Mouse (Mus musculus) lung, embryonic 14.5 days (tissue): ENCODE measurements around the gene Fggy. TPM values are rescaled to one million over a fixed set of nuclear protein-coding genes. Genes with fewer than 3 reads are reported as not detected.

Experiments
- ATAC-seq: fragments of 200-750 bp; cut with Nextera tagmentation; 2 replicates; pipeline ENCODE4 v1.8.0; 2017; ENCODE audit warnings: mild to moderate bottlenecking, moderate TSS enrichment, moderate library complexity; ENCODE audit not compliant: insufficient read depth
- DNase-seq: peaks from one replicate; pipeline ENCODE4 v3.0.0-alpha.2; 2015
- H3K27ac ChIP-seq: fragments of 300-500 bp; sonication (generic); 2 replicates; pipeline ENCODE4 v1.5.1; 2014; ENCODE audit warnings: low read depth, mild to moderate bottlenecking, moderate library complexity
- H3K27me3 ChIP-seq: fragments of 300-500 bp; sonication (generic); 2 replicates; pipeline ENCODE4 v1.6.1; 2014; ENCODE audit warnings: low read length, control low read depth; ENCODE audit not compliant: insufficient read depth
- H3K36me3 ChIP-seq: fragments of 300-500 bp; sonication (generic); 2 replicates; pipeline ENCODE4 v1.6.1; 2014; ENCODE audit warnings: control low read depth; ENCODE audit not compliant: insufficient read depth
- H3K4me1 ChIP-seq: fragments of 300-500 bp; sonication (generic); 2 replicates; pipeline ENCODE4 v1.6.1; 2014; ENCODE audit warnings: antibody characterized with exemption, control low read depth; ENCODE audit not compliant: insufficient read depth
- H3K4me2 ChIP-seq: fragments of 300-500 bp; sonication (generic); 2 replicates; pipeline ENCODE4 v1.6.1; 2014; ENCODE audit warnings: mild to moderate bottlenecking
- H3K4me3 ChIP-seq: fragments of 300-500 bp; sonication (generic); 2 replicates; pipeline ENCODE4 v1.5.1; 2014; ENCODE audit warnings: low read depth, low read length
- H3K9ac ChIP-seq: fragments of 300-500 bp; sonication (generic); 2 replicates; pipeline ENCODE4 v1.6.1; 2014
- H3K9me3 ChIP-seq: fragments of 300-500 bp; sonication (generic); 2 replicates; pipeline ENCODE4 v1.6.1; 2016; ENCODE audit warnings: low read depth, low read length, control low read depth
- CTCF ChIP-seq: IDR thresholded peaks from 2 replicates; pipeline ENCODE4 v1.5.1; 2016; ENCODE audit warnings: antibody characterized with exemption, low read depth
- WGBS: fragments of 180-500 bp; shearing (Covaris S2); extraction: QIAGEN DNeasy Blood & Tissue Kit; methylation state at CpG from one replicate; pipeline ENCODE4 v1.1.7; 2014; 5-methylcytosine and 5-hydroxymethylcytosine counted together
- polyA plus RNA-seq: library from polyadenylated mRNA; unstranded; fragments of >200 nt; fragmentation: Nextera tagmentation; extraction: Ambion mirVana; gene quantifications from 2 replicates; pipeline ENCODE4 v1.2.1, GENCODE M21; 2014

The Fggy gene
- polyA plus RNA-seq, 1 experiment from 2014 or later = 9.8 TPM

DNA sequence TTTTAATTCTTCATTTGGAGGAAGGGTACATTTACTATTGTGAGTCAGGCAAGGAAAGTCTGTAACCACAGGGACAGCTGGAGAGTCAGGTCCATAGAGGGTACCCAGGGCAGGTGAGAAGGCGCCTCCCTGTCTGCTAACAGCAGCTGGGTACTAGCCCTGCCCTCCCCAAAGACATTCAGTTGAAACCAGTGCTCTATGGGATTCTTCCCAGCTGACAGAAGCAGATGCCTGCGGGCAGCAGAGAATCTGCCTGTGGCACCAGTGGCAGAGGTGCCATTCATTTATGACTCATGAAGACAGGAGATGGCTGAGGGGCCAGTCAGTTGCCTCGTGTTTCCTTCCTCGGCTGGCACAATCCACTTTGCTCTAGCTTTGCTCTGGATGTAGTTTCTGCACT lies 106.3 kb downstream of the Fggy start:
- no peak overlapping the region for H3K9ac ChIP-seq
- H3K9me3 ChIP-seq = no peaks in the 10 kb centered on the region
- DNase-seq (no peak), ATAC-seq (no peak)
- H3K4me3 ChIP-seq = no peak overlapping the region
- no peak overlapping the region for H3K4me2 ChIP-seq
- H3K4me1 ChIP-seq = no peaks in the 10 kb centered on the region
- WGBS = 76% methylated on average over 4 of the region's 4 CpGs
- TF ChIP-seq CTCF = no peak
- H3K36me3 ChIP-seq = no peaks in the 10 kb centered on the region
- no peak overlapping the region for H3K27ac ChIP-seq
- H3K27me3 ChIP-seq = no peaks in the 10 kb centered on the region

DNA sequence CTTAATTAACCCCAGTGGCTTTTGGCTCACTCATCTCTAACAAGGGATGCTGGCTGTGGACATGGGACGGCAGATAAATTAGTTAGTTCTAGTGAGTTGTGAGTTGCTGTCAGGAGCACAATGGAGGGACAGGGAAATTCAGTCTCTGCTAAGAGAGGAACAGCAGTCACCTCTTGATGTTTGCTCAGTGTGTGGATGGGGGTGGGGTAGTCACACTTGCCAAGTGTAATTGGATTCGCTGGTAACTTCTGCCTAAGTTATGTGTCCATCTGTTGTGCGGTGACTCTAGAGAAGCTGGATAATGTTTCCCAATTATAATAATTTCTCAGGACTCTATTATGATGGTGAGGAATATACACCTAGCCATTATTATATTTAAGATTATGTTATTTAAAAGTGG lies 107.0 kb downstream of the Fggy start:
- no peak for DNase-seq
- no peak overlapping the region for H3K4me3 ChIP-seq
- no peaks in the 10 kb centered on the region for H3K36me3 ChIP-seq
- H3K4me2 ChIP-seq = no peak overlapping the region
- H3K27me3 ChIP-seq = no peaks in the 10 kb centered on the region
- H3K27ac ChIP-seq = no peak overlapping the region
- H3K9ac ChIP-seq = no peak overlapping the region
- no peak for ATAC-seq
- WGBS = 53% methylated on average over 3 of the region's 3 CpGs
- no peaks in the 10 kb centered on the region for H3K4me1 ChIP-seq
- no peak for TF ChIP-seq CTCF
- no peaks in the 10 kb centered on the region for H3K9me3 ChIP-seq

DNA sequence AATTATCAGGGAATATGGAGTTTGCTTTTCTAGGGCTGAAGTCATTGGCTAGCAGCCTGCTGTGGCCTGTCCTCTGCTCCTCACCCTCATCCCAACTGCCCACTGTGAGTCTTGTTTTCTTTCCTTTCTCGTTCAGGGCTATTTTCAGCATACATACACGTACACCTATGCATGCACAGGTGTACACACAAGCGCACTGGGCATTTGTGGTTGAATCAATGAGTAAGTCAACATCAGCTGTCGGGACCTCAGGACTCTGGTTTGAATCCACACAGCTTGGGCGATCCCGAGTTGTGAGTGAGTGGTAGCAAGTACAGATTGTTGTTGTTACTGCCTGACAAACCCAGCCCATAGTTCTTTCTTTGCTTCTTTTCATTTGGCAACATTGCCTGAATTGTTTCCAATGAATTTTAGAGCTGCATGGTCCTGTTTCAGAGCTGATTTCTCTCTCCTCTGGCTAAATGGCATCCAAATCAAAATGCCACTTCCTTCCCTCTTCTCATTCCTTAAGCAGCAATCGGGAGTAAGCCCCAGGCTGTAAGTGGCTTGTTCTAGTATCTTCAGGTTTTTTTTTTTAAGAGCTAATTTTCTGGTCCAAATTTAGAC lies 109.1 kb downstream of the Fggy start:
- H3K36me3 ChIP-seq = no peaks in the 10 kb centered on the region
- H3K9ac ChIP-seq = no peak overlapping the region
- DNase-seq = no peak
- no peaks in the 10 kb centered on the region for H3K27me3 ChIP-seq
- no peaks in the 10 kb centered on the region for H3K9me3 ChIP-seq
- H3K4me3 ChIP-seq = no peak overlapping the region
- H3K4me1 ChIP-seq = no peaks in the 10 kb centered on the region
- no peak overlapping the region for H3K27ac ChIP-seq
- WGBS = 67% methylated on average over 7 of the region's 7 CpGs
- ATAC-seq = no peak
- no peak overlapping the region for H3K4me2 ChIP-seq
- no peak for TF ChIP-seq CTCF

DNA sequence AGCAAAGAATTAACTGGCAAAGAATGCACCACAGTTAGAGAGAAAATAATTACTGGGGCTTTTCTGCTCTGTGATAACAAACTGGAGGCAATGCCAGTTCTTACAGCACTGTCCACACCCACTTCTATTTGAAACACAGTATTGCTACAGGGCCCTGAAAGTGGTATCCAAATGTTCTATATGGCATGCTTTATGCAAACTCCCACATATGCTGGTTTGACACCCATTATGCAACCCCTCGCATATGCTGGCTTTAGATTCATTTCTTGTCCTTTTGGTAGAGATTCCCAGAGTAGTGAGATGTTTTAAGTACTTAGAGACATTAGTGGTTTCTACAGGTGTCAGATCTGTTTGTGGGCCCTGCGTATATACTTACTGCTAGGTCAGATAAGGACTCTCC lies 109.6 kb downstream of the Fggy start:
- no peak for DNase-seq
- H3K36me3 ChIP-seq = no peaks in the 10 kb centered on the region
- 90% methylated on average over 2 of the region's 2 CpGs for WGBS

DNA sequence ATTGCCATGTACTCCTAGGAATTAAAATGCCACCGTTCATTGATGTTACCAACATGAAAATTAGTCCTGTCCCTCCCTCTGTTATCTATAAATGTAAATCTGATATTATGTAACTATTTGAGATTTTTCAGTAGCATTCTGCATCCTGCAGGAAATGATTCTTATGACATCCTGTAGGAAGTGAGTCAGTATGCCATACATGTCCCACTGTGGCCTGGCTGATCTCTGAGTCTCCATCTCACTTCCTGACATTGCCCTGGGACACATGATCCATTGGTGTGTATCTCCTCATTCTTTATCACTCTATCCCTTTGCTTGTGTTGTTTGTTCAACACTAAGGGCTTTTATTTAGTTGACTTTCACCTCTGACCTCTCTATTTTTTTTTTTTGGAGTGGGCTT lies 110.3 kb downstream of the Fggy start:
- no peak overlapping the region for H3K4me3 ChIP-seq
- no peaks in the 10 kb centered on the region for H3K36me3 ChIP-seq
- DNase-seq (no peak), ATAC-seq (no peak)
- no peaks in the 10 kb centered on the region for H3K4me1 ChIP-seq
- TF ChIP-seq CTCF = no peak
- no peaks in the 10 kb centered on the region for H3K27me3 ChIP-seq
- no peak overlapping the region for H3K27ac ChIP-seq
- no peaks in the 10 kb centered on the region for H3K9me3 ChIP-seq
- WGBS = 83% methylated on average over 1 of the region's 1 CpGs
- no peak overlapping the region for H3K9ac ChIP-seq
- H3K4me2 ChIP-seq = no peak overlapping the region

More for the DNA sequence above, 109.6 kb downstream of the Fggy start:
- no peak for TF ChIP-seq CTCF
- no peak overlapping the region for H3K27ac ChIP-seq
- H3K27me3 ChIP-seq = no peaks in the 10 kb centered on the region
- H3K4me2 ChIP-seq = no peak overlapping the region
- no peaks in the 10 kb centered on the region for H3K4me1 ChIP-seq
- no peak overlapping the region for H3K4me3 ChIP-seq
- H3K9ac ChIP-seq = no peak overlapping the region
- no peak for ATAC-seq
- H3K9me3 ChIP-seq = no peaks in the 10 kb centered on the region

DNA sequence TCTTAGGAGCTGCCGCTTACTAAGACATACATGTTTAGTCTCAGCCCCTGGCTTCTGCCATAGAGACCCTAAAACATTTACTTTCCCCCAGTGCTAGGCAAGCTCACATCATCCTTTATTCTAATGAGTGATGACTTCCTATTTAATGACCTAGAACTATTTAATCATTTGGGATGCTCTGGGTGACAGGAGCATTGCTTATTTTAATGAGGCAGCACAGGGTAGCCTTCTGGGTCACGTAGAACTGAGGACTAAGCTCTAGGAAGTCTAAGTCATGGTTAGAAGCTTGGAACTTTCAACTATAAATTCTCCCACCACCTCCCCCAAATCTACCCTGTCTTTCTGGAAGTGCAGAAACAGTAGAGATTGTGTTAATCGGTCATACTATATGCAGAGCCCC lies 111.2 kb downstream of the Fggy start:
- Histone ChIP-seq H3K4me2 (no peak overlapping the region), H3K4me1 (no peaks in the 10 kb centered on the region), H3K9ac (no peak overlapping the region), H3K27ac (no peak overlapping the region), H3K27me3 (no peaks in the 10 kb centered on the region), H3K9me3 (no peaks in the 10 kb centered on the region), H3K4me3 (no peak overlapping the region), H3K36me3 (no peaks in the 10 kb centered on the region)
- no peak for TF ChIP-seq CTCF
- 81% methylated on average over 3 of the region's 3 CpGs for WGBS
- ATAC-seq (no peak), DNase-seq (no peak)

DNA sequence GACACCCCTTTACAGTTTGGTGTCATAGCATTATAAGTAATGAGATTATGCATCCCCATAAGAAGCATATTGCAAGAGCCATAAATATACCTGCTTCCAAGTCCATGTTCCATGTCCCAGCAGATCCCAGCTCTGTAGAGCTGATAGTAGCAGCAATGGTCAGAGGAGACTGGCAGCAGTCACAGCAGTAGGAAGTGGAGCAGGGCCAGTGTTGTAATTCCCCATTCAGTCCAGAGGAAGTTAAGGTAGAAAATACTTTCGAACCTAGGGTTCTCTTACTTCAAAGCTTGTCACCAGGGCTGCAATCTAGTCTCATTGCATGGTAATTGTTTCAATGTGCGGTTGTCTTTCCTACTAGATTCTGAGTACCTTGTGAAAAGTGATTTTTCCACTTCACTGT lies 112.0 kb downstream of the Fggy start:
- H3K27ac ChIP-seq = no peak overlapping the region

DNA sequence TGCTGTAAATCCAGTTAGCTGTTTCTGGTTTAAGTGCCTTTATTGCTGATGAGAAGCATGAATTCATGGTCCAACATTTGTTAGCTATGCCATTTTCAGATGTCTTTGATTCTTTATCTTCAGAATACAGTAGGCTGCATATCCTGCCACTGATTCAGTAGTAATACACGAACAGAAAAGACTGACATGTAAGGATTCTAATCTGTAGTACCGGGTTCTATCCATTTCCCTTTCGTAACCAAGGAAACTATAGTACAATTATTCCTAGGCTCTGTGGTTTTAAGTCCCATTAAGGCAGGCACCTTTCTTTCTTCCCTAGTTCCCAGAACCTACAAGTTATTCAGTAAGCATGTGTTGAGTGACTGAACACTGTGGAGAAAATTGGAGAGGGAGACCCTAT lies 113.3 kb downstream of the Fggy start:
- 74% methylated on average over 3 of the region's 3 CpGs for WGBS
- Histone ChIP-seq H3K9me3 (no peaks in the 10 kb centered on the region), H3K36me3 (no peaks in the 10 kb centered on the region), H3K9ac (no peak overlapping the region), H3K4me2 (no peak overlapping the region), H3K27me3 (no peaks in the 10 kb centered on the region), H3K4me1 (no peaks in the 10 kb centered on the region), H3K4me3 (no peak overlapping the region), H3K27ac (no peak overlapping the region)
- no peak for ATAC-seq
- DNase-seq = no peak
- no peak for TF ChIP-seq CTCF

More for the DNA sequence above, 112.0 kb downstream of the Fggy start:
- no peak for TF ChIP-seq CTCF
- no peak overlapping the region for H3K4me2 ChIP-seq
- no peaks in the 10 kb centered on the region for H3K36me3 ChIP-seq
- H3K4me3 ChIP-seq = no peak overlapping the region
- no peak for DNase-seq
- H3K9ac ChIP-seq = no peak overlapping the region
- 79% methylated on average over 2 of the region's 2 CpGs for WGBS
- H3K27me3 ChIP-seq = no peaks in the 10 kb centered on the region
- no peaks in the 10 kb centered on the region for H3K9me3 ChIP-seq
- H3K4me1 ChIP-seq = no peaks in the 10 kb centered on the region
- ATAC-seq = no peak
